Mouse (Mus musculus) natural killer cell, adult 2 months (primary cell): ENCODE results near the gene Aff3.
A peak's percentile ranks its signal among the peaks of the same experiment; 100 is the strongest.

Experiments
- DNase-seq, 2 experiments: peaks; one replicate each; pipeline ENCODE4 v3.0.0; 2022; ENCODE audit warnings: low spot score in 2 of 2

Aff3 gene

DNA sequence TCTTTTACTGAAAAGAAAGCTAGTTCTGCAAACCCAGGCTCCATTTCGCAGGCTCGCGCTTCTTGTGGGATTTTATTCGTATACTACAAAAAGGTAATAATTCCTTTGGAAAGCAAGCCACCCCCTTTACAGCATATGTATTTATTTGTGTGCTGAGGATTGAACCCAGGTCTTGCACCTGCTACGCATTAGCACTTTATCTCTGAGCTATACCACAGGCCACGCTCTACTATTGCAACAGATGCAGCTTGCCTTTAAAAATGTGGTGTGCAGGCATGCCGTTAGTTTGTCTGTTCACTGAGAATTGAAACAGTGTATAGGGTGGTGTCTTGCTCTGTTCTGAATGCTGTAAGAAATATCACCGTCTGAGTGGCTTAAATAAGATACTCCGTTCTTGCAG, 426.9 kb downstream of the Aff3 start:
- DNase-seq, result no peak

DNA sequence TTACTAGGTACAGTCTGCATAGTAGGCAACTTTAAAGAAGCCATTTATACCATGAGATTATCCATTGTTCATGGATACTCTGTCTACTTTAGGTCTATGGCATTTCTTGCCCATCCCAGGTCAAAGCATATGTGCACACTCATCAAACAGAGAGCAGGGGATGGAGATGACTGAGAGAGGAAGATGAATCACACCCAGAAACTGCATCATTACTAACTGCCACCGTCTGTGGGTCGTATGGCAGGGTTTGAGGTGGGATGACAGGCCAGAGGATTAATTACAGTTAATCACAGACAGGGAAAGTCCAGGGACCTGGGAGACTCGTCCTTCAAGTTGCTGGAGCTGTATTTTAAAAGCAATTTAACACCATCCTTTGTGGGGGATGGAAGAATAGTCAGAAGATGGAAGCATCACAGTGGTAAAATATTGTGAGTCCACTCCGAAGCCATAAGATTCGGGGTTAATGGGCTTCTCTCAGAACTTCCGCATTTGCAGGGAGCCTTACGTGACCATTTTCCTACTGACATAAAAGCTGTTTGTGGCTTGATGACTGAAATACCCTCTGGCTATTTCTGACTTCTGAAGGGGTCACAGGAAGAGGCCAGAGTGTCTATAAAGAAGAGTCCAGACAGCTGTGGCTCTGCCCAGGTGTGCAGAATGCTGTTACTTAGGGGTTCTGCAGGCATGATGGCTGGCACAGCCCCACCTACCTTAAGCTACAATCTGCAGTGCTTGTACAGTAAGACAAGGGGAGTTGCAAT, 427.5 kb downstream of the Aff3 start:
- no peak for DNase-seq

- no peak for DNase-seq
These were observed 431.6 kb downstream of the Aff3 start for GRCm38 (mm10) chr1:38233121-38233520.

DNA sequence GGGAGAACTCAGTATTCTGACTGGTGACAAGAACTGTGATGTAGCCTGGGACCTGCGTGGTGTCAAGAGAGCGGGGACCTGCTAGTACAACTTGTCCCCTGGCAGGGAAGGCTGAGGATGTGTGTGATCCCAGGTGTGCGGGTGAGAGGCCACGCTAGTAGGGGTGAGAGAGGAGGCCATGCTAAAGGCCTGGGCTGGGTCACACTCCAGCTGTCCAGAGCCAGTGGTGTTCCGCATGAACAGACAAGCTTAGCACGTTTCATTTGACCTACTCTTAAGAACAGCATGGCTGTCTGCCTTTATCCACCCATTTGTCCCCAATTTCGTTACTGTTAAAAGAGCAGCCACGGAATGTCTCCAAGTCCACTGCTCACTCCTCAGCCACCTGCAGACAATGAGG, 434.7 kb downstream of the Aff3 start:
- no peak for DNase-seq

DNA sequence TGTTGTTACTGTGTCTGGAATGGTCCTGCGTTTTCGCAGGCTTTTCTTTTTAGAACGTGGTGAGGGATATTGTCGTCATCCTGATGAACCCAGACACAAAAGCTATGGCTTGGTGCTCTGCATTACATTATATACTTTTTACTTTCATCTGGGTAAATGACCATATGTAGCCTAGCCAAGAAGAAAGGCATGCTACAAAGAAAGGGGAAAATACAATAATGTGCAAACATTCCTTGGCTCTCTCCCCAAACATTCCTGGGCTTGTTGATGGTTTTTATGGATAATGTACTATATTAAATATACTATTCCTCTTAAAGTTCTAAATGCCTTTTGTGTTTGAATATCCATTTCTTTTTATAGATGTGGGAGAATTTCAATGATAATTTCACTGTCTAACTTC, 435.9 kb downstream of the Aff3 start:
- no peak for DNase-seq

- no peak for DNase-seq
These were observed 439.6 kb downstream of the Aff3 start for GRCm38 (mm10) chr1:38225166-38225565.

DNA sequence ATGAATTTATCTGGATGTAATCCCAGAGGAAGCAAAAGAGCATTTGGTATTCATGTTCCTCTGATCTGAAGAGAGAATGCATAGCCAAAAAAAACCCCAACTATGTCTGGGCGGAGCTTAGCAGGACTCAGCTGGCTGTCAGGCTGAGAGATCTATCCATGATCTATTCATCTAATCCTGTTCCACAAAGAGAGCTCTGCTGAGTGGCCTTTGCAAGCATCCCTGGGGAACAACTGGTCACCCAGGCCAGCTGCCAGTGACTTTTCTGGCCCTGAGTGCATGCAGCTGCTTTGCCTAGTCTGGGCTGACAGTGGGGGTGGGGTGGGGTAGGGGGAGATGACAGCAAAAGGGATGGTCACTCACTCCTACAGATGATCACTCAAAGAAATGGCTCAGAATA, 442.6 kb downstream of the Aff3 start:
- DNase-seq, result no peak

DNA sequence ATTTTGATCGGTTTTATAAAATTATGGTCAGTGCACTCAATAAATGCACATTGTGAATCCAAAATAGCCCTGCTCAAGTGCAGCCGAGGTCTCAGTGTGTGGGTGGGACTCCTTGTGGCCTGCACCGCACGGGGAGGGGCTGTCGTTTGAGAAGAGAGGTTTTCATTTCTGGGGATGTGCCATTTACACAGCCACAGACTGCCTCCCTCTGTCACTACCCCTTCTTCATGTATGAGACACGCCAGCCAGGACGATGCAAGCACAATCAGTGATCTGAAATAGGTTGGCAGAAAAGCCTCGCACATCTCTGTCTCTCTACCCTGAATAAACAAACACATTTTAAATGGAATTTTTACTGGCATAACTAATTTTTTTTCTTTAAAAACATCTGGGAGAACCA, 443.3 kb downstream of the Aff3 start:
- no peak for DNase-seq

DNA sequence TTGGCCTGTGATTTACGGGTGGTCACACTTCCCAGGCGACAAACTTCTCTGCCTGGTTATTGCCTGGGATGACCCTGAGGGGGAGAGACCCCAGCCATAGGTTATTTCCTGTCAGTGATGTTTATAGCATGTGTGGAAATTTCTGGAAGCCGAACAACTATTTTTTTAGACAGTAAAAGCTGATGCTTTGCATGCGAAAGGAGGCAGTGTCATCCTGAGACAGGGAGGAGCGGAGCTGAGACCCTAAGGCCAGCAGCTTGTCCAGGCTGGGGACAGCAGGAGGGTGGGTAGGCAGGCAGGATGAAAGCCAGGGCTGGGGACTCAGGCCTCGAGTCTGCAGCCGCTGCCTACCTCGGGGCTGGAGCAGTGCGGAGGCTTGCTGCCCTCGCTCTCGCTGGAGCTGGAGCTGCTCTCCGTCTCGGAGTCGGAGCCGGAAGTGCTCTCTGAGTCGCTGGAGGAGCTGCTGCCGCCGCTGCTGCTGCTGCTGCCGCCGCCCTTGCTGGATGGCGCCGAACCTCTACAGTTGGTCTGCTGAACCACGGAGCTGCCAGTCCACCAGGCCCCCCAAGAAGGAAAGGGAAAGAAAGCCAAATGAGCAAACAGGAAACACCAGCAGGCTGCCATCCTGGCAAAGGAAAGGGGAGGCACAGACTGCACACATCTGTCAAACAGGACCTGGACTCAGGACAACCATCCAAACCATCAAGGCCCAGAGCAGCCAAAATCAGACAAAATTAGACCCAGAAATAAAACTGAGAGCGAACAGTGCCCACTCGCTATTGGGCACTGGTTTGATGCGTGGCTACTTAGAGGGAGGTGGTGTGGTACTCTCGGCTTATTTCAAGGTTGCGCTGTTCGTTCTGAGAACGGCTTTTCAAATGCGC, 446.6 kb downstream of the Aff3 start:
- DNase-seq, result no peak

- no peak for DNase-seq
These were observed 447.7 kb downstream of the Aff3 start for GRCm38 (mm10) chr1:38217098-38217497.

GRCm38 (mm10) chr1:38213377-38213776, 451.4 kb downstream of the Aff3 start:
- DNase-seq, result no peak

GRCm38 (mm10) chr1:38212386-38212785, 452.4 kb downstream of the Aff3 start:
- DNase-seq, result no peak

GRCm38 (mm10) chr1:38202475-38203183, 462.1 kb downstream of the Aff3 start:
- no peak for DNase-seq

DNA sequence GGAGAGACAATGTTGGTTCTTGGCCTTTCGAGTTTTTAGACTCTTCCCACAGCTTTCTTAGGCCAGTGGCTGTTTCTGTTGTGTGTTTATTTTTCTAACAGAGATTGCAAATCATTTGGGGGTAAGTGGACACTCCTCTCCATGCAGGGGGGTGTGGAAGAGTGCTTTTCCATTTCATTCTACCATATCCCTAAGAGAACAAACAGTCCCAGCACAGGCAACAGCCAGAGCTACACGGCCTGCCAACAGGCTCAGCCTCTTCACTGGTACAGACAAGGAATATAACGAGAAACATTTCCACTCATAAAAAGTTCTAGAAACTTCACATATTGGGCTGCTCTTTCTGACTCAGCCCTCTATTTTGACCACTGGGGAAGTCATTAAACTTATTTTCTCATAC, 463.0 kb downstream of the Aff3 start:
- no peak for DNase-seq

DNA sequence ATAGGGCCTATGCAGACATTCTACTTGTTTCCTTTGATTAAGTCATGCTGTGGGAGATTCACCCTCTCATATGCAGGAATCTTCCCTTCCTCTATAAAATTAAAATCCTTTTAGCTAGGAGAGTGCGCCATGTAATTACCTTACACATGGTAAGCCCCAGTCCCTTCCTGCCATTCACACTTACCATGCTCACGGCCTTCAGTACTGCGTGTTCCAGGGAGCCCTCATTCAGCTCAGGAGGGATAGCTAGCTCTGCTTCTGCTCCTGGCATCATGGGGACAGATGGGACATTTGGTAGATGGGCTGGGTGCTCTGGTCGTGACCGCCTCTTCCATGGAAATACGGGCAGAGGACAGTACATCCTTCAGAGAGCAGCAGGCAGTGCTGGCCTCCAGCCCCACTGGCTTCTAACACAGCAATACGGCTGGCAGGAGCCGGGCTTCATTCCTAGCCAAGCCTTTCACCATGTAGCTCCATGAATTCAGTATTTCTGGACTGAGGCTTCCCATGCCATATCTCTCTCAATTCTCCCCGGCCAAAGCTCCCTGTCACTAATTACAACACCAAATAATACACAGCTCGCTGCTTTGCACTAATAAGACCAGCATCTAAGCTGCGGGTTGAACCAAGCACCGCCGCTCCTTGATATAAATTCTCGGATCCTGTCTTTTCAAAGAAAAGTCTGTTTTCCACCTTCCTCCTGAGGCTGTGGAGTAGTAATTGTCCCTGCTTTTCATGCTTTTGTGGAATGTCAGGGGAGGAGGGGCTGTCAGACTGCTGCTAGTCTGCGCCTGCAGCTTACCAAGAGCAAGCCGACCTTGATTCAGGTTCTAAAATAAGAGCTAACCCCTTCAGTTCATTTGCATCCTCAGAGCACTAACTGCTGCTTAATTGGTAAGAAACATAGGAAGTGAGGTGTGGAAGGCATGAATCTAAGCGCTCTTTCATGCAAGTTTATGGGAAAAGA, 464.8 kb downstream of the Aff3 start:
- no peak for DNase-seq

DNA sequence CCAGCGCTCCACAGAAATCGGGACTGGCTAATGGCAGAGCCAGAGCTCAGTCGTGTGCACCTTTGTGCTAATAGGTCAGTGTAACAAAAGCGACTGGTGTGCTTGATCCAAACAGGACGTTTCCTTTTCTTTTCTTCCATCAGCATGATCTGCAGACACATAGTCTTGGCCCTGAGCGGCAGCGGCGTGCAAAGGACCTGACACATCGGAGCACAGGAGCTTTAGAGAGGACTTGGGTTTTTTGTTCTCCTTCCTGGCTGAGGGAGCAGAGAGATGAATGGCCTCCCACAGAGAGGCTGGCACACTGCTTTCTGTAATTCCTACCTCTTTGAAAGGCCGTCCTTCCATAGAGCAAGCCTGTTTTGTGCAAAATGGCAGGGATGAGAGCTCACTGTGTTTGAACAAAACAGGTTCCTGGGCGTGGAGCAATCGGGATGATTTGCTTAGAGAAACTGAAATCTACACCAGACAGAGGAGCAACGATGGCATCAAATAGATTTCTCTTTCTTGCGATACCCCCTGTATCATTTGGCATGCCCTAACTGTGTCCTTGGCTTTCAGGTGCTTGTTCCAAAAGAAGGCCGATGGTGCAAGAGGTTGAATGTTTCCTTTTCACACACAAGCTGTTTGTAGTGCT, 466.2 kb downstream of the Aff3 start:
- no peak for DNase-seq

- no peak for DNase-seq
These were observed 467.5 kb downstream of the Aff3 start for GRCm38 (mm10) chr1:38197145-38197682.

DNA sequence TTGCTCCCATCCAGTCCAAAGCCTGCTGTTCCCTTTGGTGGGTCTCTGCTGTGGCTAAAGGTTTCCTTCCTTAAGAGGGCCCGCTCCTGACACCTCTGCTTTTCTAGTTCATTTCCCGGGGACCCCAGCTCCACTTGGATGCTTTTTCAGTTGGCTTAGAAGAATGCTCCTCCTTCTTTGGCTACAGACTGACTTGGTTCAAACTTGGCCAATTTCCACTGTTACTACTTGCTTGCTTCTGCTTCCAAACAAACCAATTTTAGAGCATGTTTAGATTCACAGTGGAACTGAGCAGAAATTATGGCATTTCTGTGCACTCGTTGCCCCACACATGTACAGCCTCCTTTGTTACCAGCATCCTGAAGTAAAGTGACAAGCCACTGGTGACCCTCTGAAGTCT, 469.0 kb downstream of the Aff3 start:
- no peak for DNase-seq

GRCm38 (mm10) chr1:38186227-38186545, 478.6 kb downstream of the Aff3 start:
- no peak for DNase-seq

- peak; percentile 42 to 53 for DNase-seq
These were observed 479.1 kb downstream of the Aff3 start for GRCm38 (mm10) chr1:38185517-38186226.
